Mouse (Mus musculus) forebrain, embryonic 16.5 days (tissue): ENCODE data around the gene Hormad1. TPM values are rescaled to one million over a fixed set of nuclear protein-coding genes. Genes with fewer than 3 reads are reported as not detected.

Experiments used
- ATAC-seq: fragments of 200-750 bp; cut with Nextera tagmentation; 2 replicates; pipeline ENCODE4 v1.8.0; 2017; ENCODE audit warnings: mild to moderate bottlenecking, moderate library complexity
- H3K27ac ChIP-seq: fragments of 300-500 bp; sonication (generic); 2 replicates; pipeline ENCODE4 v1.5.1; 2014; ENCODE audit warnings: low read length, control low read depth
- H3K27me3 ChIP-seq: fragments of 300-500 bp; sonication (generic); replicated peaks from 2 replicates; pipeline ENCODE4 v1.6.1; 2014; ENCODE audit warnings: low read length; ENCODE audit not compliant: control insufficient read depth, insufficient read depth
- H3K36me3 ChIP-seq: fragments of 300-500 bp; sonication (generic); 2 replicates; pipeline ENCODE4 v1.6.1; 2014; ENCODE audit not compliant: control insufficient read depth, insufficient read depth
- H3K4me1 ChIP-seq: fragments of 300-500 bp; sonication (generic); replicated peaks from 2 replicates; pipeline ENCODE4 v1.6.1; 2014; ENCODE audit warnings: low read length; ENCODE audit not compliant: control insufficient read depth, insufficient read depth
- H3K4me2 ChIP-seq: fragments of 300-500 bp; sonication (generic); 2 replicates; pipeline ENCODE4 v1.6.1; 2014; ENCODE audit warnings: mild to moderate bottlenecking, low read length, control low read depth
- H3K4me3 ChIP-seq: fragments of 300-500 bp; sonication (generic); replicated peaks from 2 replicates; pipeline ENCODE4 v1.5.1; 2014; ENCODE audit warnings: mild to moderate bottlenecking, low read length, control low read depth
- H3K9ac ChIP-seq: fragments of 300-500 bp; sonication (generic); replicated peaks from 2 replicates; pipeline ENCODE4 v1.6.1; 2014; ENCODE audit warnings: low read depth, low read length, control low read depth
- H3K9me3 ChIP-seq: fragments of 300-500 bp; sonication (generic); 2 replicates; pipeline ENCODE4 v1.6.1; 2016; ENCODE audit warnings: low read length; ENCODE audit not compliant: control insufficient read depth
- WGBS: fragments of 180-500 bp; shearing (Covaris S2); extraction: QIAGEN DNeasy Blood & Tissue Kit; methylation state at CpG from one replicate; pipeline ENCODE4 v1.1.7; 2014; 5-methylcytosine and 5-hydroxymethylcytosine counted together
- polyA plus RNA-seq: library from polyadenylated mRNA; unstranded; fragments of >200 nt; fragmentation: Nextera tagmentation; extraction: Ambion mirVana; gene quantifications from 2 replicates; pipeline ENCODE4 v1.2.1, GENCODE M21; 2015

The Hormad1 gene
- polyA plus RNA-seq, 1 experiment from 2014 or later, result not detected

DNA sequence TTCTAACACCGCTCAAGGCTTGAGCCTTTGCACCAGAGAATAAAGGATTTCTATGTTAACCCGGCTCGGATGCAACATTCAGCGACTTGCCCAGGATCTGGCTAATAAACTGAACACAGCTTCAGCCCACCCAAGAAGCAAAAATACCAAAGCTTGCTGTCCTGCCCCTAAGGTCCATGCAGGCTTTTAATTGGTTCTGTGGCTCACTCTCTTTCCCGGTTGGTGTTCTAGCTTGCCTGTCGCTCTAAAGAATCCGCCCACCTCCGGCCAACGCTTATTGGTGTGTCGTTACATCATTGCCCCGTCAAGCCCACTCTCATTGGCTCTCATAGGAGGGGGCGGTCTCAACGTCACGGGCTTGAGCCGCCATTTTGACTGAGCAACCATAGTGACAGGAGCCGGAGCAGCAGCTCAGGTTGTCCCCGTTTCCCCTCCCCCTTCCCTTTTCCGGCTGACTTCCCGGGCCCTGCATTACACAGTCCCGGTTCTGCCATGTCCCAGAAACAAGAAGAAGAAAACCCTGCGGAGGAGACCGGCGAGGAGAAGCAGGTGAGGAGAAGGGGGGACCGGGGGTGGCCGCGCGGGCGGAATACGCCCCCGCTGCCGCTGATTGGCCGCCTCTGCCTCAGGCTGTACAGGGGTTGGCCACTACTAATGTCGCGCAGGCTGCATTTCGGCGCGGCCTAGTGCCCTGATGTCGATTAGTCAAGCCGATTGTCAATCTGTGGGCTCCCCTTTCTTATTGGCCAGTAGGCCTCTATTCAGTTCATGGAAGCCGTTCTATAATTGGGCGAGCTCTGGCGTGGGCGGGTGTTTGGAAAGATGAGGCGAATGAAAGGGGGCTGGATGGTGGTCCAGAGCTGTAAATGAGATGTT, 65.4 kb downstream of the Hormad1 start, which contains the start of gene Ensa:
Gene Ensa (plus strand): TSS at position 366 of the 876 bp plus-strand sequence.
- Histone ChIP-seq H3K4me1 (peaks cover 15% of the 10 kb centered on the region), H3K36me3 (peaks cover 6% of the 10 kb centered on the region; the same call in 1 of the 2 replicates), H3K27ac (peak within 1 kb of the TSS; percentile 93), H3K4me3 (peak within 1 kb of the TSS; percentile 74), H3K4me2 (peak within 1 kb of the TSS; percentile 78), H3K9ac (peak within 1 kb of the TSS; percentile 79), H3K27me3 (no peaks in the 10 kb centered on the region), H3K9me3 (no peaks in the 10 kb centered on the region)
- peak; percentile 98 for ATAC-seq
- under 1% methylated on average over 44 of the region's 44 CpGs for WGBS

GRCm38 (mm10) chr3:95627763-95628162, 68.3 kb downstream of the Hormad1 start:
- WGBS, result 91% methylated on average over 5 of the region's 5 CpGs
- no peak for ATAC-seq

GRCm38 (mm10) chr3:95629755-95630154, 70.3 kb downstream of the Hormad1 start:
- WGBS, result 71% methylated on average over 4 of the region's 4 CpGs
- H3K9me3 ChIP-seq, result no peaks in the 10 kb centered on the region
- no peak overlapping the region for H3K4me2 ChIP-seq
- no peak overlapping the region for H3K27ac ChIP-seq
- H3K36me3 ChIP-seq, result peaks cover 21% of the 10 kb centered on the region
- ATAC-seq, result no peak
- H3K4me3 ChIP-seq, result no peak overlapping the region
- H3K27me3 ChIP-seq, result no peaks in the 10 kb centered on the region
- peaks cover 15% of the 10 kb centered on the region for H3K4me1 ChIP-seq
- no peak overlapping the region for H3K9ac ChIP-seq

More at GRCm38 (mm10) chr3:95627763-95628162, 68.3 kb downstream of the Hormad1 start:
- Histone ChIP-seq H3K9me3 (no peaks in the 10 kb centered on the region), H3K4me1 (peaks cover 15% of the 10 kb centered on the region), H3K9ac (no peak overlapping the region), H3K27me3 (no peaks in the 10 kb centered on the region), H3K27ac (no peak overlapping the region), H3K36me3 (peaks cover 15% of the 10 kb centered on the region), H3K4me3 (no peak overlapping the region), H3K4me2 (no peak overlapping the region)

GRCm38 (mm10) chr3:95630856-95631255, 71.4 kb downstream of the Hormad1 start:
- H3K36me3 ChIP-seq, result peaks cover 25% of the 10 kb centered on the region
- ATAC-seq, result no peak
- 85% methylated on average over 3 of the region's 3 CpGs for whole genome bisulfite sequencing

GRCm38 (mm10) chr3:95631304-95631703, 71.8 kb downstream of the Hormad1 start:
- no peak overlapping the region for H3K9ac ChIP-seq
- H3K27me3 ChIP-seq, result no peaks in the 10 kb centered on the region
- H3K4me3 ChIP-seq, result no peak overlapping the region
- H3K36me3 ChIP-seq, result peaks cover 25% of the 10 kb centered on the region
- H3K27ac ChIP-seq, result no peak overlapping the region
- H3K9me3 ChIP-seq, result no peaks in the 10 kb centered on the region
- WGBS, result 89% methylated on average over 6 of the region's 6 CpGs
- H3K4me2 ChIP-seq, result no peak overlapping the region
- H3K4me1 ChIP-seq, result peaks cover 7% of the 10 kb centered on the region
- ATAC-seq, result no peak

More at GRCm38 (mm10) chr3:95630856-95631255, 71.4 kb downstream of the Hormad1 start:
- Histone ChIP-seq H3K9ac (no peak overlapping the region), H3K9me3 (no peaks in the 10 kb centered on the region), H3K27ac (no peak overlapping the region), H3K27me3 (no peaks in the 10 kb centered on the region), H3K4me2 (no peak overlapping the region), H3K4me3 (no peak overlapping the region), H3K4me1 (peaks cover 12% of the 10 kb centered on the region)

- H3K4me3 ChIP-seq, result no peak overlapping the region
- no peaks in the 10 kb centered on the region for H3K4me1 ChIP-seq
- H3K27ac ChIP-seq, result no peak overlapping the region
- no peak overlapping the region for H3K4me2 ChIP-seq
- H3K36me3 ChIP-seq, result peaks cover 24% of the 10 kb centered on the region
- H3K9ac ChIP-seq, result no peak overlapping the region
- no peaks in the 10 kb centered on the region for H3K27me3 ChIP-seq
- ATAC-seq, result no peak
- 80% methylated on average over 12 of the region's 12 CpGs for WGBS
- H3K9me3 ChIP-seq, result no peaks in the 10 kb centered on the region
These were observed 73.4 kb downstream of the Hormad1 start for GRCm38 (mm10) chr3:95632648-95633588.

DNA sequence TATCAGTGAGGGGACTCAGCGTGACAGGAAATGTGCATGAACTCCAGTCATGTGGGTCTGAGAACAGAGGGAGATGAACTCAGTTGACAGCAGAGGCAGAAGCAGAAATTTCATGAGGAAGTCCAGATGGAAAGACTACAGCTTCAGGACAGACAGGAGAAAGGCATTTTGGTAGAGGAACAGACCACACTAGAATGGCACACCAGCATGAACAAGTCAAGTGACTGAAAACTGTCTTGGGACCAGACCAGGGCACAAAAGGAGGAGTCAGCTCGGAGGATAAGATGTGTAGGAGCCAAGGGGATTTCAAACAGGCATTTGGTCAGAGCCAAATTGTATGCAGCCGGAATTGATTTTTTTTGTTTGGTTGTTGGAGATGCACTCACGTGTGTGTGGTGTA, 76.2 kb downstream of the Hormad1 start:
- H3K27me3 ChIP-seq, result no peaks in the 10 kb centered on the region
- WGBS, result 84% methylated on average over 4 of the region's 4 CpGs
- H3K27ac ChIP-seq, result no peak overlapping the region
- no peaks in the 10 kb centered on the region for H3K9me3 ChIP-seq
- H3K4me2 ChIP-seq, result no peak overlapping the region
- peaks cover 21% of the 10 kb centered on the region for H3K36me3 ChIP-seq
- no peak overlapping the region for H3K4me3 ChIP-seq
- H3K4me1 ChIP-seq, result no peaks in the 10 kb centered on the region
- no peak for ATAC-seq
- no peak overlapping the region for H3K9ac ChIP-seq

- Histone ChIP-seq H3K4me2 (no peak overlapping the region), H3K4me3 (no peak overlapping the region), H3K4me1 (no peaks in the 10 kb centered on the region), H3K27ac (no peak overlapping the region), H3K27me3 (no peaks in the 10 kb centered on the region), H3K9ac (no peak overlapping the region), H3K36me3 (peaks cover 17% of the 10 kb centered on the region), H3K9me3 (no peaks in the 10 kb centered on the region)
- no peak for ATAC-seq
- WGBS, result 92% methylated on average over 4 of the region's 4 CpGs
These were observed 76.6 kb downstream of the Hormad1 start for GRCm38 (mm10) chr3:95636072-95636471.
